Mouse (Mus musculus) embryo, embryonic 11.5 days (tissue): ENCODE measurements around the gene Gm3646.
A peak's percentile ranks its signal among the peaks of the same experiment; 100 is the strongest.

Experiments used
- DNase-seq: peaks from one replicate; pipeline ENCODE4 v3.0.0-alpha.2; 2012; ENCODE audit warnings: low read depth, low spot score

The Gm3646 gene

GRCm38 (mm10) chr1:39781835-39782234 lies 23.3 kb downstream of the Gm3646 start:
- no peak for DNase-seq

DNA sequence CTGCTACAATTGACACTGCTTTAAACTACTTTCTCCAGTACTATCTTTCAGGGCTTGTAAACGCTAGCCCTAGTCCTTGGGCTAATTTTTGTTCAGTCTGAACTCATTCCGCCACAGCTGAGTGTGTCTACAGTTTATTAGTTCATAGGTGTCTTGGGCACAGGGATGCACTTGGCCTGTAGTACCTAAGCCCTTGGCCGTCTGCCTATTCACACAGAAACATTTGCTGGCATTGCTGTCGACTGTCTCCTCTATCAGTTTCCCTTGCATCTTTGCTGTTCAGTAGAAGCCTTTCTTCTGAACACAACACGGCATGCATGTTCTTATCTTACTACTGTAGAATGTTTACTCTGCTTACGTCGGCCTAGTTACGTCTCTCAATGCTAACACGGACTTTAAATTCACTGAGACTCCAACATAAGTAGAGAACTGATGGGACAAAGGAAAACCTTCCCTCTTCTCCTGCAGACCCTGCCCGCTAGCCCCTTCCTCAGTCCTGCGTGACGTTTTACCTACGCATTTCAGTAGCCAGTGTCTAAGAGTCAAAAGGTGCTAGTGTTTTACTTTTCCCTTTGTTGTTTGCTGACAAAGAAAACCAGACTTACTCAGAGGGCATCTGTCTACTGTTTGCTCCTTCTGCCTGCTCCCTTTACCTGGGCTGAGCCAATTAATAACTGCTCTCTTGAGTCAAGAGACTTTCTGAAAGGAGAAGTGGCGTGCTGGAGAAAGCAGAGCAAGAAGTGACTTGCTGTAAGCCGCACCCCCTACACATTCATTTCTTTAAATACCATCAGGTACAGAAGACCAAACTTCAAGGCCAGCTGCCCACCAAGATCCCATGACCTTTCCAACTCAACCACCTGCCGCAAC lies 25.8 kb downstream of the Gm3646 start:
- no peak for DNase-seq

- no peak for DNase-seq
These were observed 31.0 kb downstream of the Gm3646 start for GRCm38 (mm10) chr1:39773991-39774729.

GRCm38 (mm10) chr1:39773551-39773950 lies 31.6 kb downstream of the Gm3646 start:
- no peak for DNase-seq

DNA sequence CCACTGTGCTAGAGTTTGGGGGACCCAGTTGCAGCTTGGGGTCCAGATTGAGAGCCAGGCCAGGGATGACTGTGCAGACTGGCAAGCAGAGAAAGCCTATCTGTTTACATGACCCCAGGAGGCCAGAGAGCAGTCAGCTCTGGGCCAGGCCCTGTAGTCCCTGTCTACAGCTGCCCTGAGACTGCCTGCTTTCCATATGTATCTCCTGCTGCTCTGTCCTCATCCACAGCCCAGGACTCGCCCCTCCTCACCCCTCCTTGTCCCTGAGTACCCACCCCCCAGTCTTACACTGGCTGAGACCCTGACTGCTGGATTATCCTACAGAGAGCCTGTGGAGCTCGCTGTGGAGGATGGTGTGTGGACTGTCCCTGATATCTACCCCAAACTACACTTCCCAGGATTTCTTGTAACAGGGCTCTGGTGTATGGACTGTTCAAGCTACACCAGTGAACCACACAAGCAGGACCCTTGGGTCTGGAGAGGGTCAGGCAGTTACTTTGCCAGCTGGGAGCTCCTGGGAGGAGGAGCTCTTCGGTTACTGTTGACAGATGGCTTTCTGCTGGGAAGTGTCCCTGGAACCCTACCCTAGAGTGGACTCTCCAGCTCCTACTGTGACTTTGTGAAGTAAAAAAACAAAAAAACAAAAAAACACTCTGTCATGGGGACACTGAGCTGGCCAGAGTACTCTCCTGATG lies 32.6 kb downstream of the Gm3646 start:
- DNase-seq = no peak

GRCm38 (mm10) chr1:39770436-39770835 lies 34.7 kb downstream of the Gm3646 start:
- no peak for DNase-seq

DNA sequence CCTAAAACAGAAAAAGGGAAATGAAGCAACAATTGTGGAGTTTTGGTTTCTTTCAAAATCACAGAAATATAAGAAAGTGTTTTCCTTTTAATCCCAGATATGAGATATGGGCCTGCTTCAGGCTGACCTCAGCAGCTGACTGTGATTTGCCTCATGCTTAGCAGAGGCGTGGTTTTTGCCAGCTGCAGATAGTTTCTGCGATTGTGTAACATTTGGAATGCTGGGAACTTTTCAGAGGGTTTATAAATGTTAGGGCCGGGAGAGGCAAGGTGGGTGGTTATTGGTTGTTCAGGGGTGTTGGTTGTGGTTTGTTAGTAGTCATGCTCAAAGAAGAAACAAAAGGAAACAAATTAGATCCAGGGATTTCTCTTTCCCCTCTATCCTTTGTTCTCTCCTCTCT lies 37.1 kb downstream of the Gm3646 start:
- DNase-seq = no peak

DNA sequence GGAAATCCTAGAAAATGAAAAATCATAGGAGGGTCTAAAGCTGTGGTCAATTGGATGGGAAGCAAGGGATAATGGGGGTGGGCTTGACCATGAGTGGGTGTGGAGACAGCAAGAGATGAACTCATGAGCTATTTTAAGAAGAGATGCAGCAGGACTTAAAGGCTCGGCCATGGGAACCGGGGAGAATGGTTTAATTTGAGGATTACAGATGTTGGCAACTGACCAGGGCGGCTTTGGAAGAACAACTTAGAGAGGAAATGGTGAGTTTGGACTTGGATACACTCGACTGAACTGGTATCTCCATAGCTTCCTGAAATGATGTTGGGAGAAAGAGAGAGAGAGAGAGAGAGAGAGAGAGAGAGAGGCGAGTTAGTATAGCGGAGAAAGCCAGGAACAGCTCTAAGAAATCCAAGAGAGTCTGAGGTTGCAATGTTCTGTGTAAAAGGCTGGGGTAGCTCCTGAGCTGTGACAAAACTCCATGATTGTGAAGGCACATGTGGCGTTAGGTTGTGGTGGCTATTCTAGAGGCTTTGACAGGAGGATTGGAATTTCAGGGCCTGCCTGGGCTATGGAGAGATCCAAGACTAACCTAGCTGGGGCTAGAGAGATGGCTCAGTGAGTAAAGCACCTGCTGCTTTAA lies 39.2 kb downstream of the Gm3646 start:
- DNase-seq = no peak

DNA sequence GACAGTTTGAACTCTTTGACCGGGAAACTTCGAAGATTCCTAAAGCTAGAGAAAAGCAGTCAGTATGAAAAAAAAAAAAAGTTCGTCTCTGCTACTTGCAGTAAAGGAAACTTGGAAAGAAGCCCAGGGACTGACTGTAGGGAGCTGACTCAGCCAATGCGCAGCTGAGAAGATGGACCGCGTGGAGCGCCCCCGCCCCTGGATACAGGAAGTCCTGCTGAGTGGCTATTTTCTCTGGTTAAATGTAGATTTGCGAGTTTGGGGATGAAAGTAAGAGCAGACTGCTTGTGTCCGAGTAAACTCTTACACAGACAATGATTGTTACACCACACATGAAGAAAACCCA lies 43.1 kb downstream of the Gm3646 start:
- peak; percentile 44 for DNase-seq

DNA sequence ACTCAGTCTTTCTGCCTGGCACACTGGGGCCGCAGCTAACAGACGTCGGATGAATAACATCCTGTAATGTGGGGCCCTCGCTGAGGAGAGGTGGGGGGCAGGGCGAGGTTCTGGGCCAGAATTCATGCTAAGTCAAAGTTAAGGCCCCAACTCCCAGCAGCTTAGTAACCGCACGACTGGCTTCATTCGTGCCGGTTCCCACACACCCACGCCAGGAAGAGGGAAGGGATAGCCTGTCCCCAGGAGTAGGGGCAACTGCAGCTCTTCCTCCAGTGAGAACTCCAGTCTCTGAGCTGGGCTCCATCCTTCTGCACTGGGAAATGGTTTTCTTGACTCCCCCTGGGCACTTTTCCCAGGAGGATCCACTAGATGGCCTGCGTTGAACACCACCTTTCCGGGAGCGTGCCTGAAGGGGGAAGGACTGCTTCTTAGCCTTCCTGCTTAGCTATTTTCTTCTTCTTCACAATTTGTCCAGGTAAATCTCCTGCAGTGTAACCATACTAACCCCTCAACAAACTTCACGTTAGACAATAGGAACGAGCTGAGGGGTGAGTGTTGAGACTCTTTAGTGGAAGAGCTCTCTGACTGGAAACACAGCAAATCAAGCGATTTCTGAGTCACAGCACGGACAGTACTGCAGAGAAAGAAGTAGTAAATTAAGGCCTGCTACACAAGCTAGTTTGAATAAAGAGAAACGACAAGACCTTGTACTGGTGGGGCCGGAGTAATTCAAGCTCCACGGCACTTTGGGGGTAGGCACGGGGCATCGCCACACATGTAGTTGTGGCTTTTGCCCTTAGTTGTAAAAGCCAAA lies 43.7 kb downstream of the Gm3646 start:
- DNase-seq = peak; percentile 44

DNA sequence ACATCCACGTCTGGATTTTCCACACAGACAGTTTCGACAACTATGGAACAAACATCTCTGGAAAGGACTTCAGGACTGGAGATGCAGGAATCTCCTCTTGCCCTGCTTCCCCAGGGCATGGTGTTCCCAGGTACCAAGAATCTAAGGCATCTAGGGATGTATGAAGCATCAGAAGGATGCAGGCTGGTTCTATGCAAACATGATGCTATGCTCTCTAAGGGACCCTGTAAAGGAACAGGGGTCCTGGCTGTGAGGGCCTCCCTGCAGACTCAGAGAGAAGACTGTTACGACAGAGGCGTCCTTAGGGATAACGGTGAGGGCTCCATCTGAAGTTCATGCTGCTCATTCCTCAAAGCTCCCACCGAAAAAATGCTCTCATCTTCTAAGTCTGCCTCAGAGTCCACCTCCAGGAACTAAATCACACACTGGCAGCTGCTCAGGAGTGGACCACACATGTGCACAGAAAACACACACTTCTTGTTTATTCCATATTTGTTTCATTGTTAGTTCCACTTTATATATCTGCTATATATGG lies 44.9 kb downstream of the Gm3646 start:
- DNase-seq = no peak

- no peak for DNase-seq
These were observed 45.6 kb downstream of the Gm3646 start for GRCm38 (mm10) chr1:39759231-39760175.

DNA sequence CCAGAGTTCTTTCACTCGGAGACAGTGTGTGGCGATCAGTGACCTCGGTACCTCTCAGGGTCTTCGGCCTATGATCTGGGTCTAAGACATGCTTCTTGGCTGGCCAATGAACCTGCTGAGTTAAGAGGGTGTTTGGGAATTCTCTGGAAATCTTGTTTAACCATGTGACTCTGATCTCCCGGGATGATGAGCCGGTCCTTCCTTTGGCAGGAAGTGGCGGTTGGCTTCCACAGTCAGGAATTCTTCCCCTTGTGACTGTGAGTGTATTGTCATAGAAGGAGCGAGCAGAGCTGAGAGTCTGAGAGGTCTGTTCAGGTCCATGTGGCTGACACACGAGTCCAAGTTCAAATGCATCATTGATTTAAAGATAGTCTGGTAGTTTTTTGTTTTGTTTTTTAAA lies 46.9 kb downstream of the Gm3646 start:
- DNase-seq = no peak

DNA sequence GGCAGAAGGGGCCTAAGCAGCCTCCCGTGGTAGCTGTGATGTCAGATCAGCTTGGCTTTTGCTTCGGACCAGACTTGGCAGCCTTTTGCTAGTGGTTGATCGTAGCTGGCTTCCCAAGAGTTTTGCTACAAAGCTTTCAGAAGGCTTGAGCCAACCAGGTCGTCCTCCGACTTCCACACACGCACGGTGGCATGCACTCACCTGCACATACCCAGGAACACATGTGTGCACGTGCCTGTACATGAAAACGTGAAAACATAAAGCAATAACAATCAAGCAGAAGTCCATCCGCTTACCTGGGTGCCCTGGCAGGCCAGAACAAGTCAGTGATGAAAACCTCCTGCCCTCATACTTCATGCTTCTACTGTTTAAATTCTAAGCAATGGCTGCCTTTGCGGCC lies 48.2 kb downstream of the Gm3646 start:
- DNase-seq = no peak

DNA sequence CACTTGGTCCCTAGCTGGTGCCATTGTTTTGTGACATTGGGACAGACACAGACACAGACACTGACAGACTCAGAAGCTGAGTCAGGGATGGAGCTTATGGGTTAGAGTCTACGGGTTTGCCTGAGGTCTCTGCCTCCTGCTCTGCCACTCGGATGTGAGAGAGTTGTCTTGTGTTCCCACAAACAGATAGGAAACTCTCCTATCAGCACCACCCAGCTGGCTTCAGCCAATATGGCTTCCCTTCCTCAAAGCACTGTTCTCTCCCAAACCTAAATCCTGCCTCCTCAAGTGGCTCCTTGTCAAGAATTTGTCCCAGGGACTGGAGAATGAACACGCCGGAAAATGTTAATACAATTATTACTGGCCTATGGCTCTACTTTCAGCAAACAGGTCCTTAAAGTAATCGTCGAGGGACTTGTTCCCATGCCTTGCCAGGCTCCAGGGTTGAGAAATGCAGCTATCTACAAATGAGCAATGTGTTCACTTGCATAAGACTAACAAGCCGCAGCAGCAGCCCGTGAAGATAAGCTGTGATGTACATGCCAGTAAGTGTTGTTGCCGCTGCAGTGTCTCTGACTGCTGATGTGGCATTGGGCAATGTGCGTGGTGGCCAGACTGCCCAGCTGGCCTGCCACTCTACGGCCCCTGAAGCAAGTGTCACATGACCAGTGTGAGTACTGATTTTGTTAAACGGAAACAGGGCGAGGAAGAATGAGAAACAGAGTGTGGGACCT lies 50.7 kb downstream of the Gm3646 start:
- DNase-seq = no peak
